Mouse (Mus musculus) mouse trophoblast stem cell (cell line): ENCODE measurements around the gene Usp47.
"Not testable (repeated sequence)": the region's sequence is repeated elsewhere in the genome, so short reads cannot be mapped to it uniquely, and the experiment has no call there.

Source experiments
- in situ Hi-C, 2 experiments: fragments of 300-500 bp; cut with MseI, MboI; formaldehyde crosslinking; loops; 2 replicates in 1 of 2; 3 replicates in 1 of 2; pipeline ENCODE4 v1.15.1; 2025

The Usp47 gene

DNA sequence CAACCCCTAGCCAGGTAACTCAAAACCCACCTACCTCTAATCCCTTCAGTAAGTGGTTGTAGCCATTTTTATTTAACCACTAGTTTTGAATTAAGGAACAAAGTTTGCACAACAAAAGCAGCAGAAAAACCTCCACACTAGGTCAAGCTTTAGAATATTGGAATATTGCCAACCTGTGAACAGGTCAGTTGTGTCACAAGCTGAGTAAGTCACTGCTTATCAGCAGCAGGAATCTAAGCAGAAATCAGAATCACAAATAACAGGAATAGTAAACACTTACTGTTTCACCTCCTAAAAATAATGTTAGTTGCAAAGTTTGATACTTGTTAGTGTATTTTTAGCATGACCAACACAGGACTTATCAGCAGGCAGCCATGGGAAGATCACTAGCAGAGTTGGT is 17.0 kb downstream of the Usp47 start:
- in situ Hi-C loops: no loop called here

DNA sequence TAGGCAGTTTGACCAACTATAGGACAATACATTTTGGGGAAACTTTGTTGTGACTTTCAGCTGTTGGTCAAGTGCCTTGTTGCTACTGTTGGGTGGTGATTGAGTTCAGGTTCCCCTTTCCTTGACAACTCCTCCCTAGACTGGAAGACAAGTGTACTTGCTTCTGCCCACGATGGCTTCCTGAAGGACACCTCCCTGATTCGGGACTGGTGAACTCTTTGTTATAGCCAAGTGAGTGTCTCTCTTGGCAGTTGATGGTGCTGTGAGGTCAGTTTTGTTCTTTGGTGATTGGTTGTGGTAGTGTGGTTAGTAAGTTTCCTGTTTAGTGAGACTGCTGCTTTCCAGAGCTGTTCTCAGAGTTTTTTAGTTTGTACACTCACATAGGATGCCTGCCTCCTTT is 19.5 kb downstream of the Usp47 start:
- in situ Hi-C loops: no loop called here

DNA sequence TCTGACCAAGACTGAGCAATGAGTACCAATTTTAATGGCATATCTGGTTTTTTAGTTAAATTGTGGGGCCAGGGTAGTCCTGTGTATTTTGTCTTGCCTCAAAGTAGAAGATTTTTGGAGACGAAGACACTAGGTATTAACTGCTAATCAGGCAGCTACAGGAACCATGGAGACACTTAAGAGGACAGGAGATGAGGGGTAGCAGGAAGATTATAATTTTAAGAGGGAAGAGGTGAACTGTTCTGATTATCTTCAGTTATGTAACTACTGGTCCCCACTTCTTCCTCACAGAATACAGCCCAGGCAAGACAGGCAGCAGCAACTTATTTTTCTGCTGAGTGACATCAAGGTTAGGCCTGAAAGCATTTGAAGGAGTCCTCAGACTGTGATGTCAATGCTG is 21.9 kb downstream of the Usp47 start:
- in situ Hi-C loops: no loop called here

DNA sequence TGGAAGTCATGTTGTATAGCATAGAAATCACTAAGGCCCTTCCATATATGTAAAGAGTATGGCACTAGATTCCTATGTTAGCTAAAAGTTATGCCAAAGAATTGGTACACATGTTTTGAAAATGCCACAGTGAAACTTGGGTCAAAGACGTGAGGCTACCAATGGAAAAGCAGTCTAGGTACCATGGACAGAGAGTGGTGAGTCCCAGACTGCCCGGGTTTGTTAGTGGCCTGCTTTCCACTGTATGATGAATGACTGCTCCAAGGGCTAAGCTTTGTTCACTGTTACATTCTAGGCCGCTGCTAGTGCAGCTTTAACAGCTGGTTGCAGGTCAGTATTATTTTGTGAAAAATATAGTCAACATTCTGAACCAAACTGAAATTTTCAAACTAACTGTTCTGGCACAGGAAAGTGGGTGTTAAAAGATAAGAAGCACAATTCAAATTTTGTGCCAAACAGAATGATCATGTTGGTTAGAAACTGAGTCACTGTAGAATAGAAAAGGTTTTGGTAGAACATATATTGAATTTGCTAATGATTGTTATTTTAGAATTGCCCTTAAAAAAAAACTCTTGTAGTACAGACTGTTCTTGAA is 22.6 kb downstream of the Usp47 start:
- in situ Hi-C loops: no loop called here

DNA sequence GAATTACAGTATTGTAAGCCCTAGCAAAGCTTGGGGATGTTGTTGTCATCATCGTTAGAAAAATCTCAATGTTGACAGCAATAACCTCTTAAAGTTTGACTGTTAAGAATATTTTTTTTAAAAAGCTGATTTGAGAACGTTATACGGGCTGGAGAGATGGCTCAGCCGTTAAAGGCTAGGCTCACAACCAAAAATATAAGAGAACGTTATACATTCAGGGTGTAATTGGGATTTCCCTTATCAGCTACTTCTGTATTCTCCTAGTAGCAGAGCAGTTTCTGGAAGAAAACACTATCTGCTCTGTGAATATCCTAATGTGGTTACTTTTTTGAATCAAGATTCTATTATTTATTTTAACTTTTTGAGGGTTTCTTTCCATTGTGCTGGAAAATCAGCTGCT is 25.3 kb downstream of the Usp47 start:
- in situ Hi-C loops: no loop called here

DNA sequence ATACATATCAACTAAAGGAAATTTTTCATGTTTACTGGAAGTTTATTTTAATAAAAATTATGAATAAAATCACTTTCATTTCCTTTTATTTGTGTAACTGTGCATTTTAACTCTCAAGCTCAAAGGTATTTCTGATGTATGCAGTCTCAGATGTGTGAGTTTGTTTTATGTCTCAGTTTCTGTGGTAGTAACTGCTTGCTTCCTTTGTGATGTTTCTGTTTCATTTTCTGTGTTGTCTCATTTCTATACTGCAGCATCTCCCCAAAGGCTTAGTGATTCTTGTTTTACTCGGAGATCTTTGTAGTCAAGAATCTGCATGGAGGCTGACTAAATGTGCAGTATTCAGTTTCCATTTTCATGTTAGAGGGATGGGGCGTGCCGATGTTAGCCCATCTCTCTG is 30.4 kb downstream of the Usp47 start:
- in situ Hi-C loops: no loop called here

DNA sequence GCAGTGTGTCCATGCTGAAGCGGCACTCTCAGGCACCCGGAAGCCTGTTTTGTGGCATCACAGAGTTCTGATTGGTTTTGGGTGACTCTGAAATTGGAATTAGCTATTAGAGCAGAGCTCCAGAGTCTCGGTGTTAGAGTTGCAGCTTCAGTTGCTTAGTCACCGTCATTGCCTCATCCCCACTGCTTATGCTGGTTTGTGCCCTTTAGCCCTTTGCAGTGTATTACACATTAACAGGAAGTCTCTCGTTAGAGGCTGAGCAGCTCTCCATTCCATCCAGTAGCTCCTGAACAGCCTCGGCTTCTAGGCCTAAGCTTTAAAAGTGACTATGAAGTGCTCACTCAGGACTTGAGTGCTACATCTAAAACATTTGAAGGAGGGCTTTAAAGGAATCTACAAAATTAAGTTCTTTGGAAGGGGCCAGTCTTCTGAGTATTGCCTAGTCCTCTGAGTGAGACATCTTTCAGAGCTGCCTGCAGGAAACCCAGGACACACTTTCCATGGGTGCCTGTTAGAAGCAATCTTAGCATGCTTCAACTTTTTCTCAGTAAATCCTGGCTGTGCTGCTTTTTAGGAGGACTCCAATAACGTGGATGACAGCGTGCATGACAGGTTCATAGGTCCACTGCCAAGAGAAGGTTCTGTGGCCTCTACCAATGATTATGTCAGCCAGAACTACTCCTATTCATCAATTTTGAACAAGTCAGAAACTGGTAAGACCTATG is 32.8 kb downstream of the Usp47 start:
- in situ Hi-C loops: no loop called here

DNA sequence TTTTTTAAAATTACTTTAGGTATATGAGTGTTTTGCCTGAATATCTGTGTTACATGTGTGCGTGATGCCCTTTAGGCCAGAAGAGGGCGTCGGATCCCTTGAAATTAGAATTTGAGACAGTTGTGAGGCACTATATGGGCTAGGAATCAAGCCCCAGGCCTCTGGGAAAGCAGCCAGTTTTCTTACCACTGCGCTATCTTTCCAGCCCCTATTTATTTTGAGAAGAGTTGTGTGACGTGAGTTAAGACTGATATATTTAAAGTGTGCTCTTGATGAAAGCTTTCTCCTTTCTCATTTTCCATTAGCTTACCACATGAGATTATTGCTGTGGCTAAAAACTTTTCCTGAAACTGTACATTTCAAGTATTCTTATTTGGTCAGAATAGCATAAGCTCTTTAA is 51.6 kb downstream of the Usp47 start:
- in situ Hi-C loops: no loop called here

DNA sequence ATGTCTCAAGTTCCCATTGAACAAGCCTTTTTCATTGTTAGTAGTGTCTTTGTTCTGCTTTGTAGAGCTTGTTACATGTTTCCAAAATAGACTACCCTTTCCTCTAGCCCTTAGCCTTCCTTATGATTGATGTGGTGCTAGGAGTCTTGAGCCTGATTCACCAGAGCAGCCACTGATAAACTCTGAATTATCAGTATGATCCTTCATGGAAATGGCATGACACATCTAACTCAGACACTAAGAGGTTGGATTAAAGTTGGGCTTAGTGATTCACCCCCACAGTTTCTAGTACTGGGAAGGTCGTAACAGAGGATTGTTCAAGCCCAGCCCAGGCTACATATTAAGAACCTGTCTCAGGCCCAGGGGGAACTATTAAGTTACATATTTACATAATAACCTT is 59.3 kb downstream of the Usp47 start:
- in situ Hi-C loops: no loop called here

DNA sequence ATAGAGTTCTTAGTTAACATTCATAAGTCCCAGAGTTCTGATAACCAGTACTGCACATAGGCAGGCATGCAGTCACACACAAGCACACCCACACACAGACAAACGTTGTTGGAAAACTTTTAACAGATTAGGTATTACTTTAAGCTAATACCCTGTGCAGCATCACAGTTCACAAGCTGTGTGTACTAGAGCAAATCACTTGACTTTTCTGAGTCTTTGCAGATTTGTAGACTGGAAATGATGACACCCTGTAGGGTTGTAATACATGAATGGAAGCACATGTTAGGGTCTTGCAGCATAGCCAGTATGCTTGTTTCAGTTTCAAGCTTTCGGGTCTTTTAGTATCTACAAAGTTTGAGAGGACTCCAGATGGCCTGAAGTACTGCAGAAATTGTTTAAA is 60.9 kb downstream of the Usp47 start:
- in situ Hi-C loops: no loop called here

DNA sequence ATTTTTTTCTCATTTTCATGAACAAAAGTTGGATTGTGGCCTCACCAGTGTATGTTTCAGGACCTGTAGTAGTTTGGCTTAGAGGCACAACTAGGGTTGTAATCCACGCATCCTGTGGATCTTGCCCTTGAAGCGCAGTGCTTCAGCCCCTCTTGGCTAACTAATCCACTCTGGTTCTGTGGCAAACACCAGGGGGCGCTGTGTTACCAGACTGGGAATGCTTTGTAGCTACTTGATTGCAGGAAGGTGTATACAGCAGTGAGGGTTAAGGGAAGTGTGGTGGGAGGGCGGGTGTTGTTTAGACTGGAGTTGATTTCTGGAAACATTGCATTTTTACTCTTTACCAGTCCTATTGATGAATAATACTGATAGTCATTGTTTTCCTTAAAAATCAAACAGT is 61.8 kb downstream of the Usp47 start:
- in situ Hi-C loops: loop anchor here in 1 of 2 experiments (5.0 kb wide), 1 partner anchor 97 kb away; no protein-coding TSS in a partner anchor

DNA sequence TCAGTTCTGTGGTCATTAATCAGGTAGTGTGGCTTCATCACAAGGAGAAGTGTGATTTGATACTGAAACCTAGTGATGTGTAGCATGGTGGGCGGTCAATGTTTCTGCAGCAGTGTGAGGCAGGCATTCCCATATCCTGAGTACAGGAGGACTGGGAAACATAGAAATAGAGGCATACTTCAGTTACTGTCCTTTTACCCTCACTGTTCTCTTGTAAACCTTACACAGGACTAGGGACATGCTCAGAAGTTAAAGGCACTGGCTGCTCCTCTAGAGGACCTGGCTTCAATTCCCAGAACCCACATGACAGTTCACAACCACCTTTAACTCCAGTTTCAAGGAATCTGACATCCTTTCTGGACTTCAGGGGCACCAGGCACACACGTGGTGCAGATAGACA is 62.9 kb downstream of the Usp47 start:
- in situ Hi-C loops: loop anchor here in 1 of 2 experiments (5.0 kb wide), 1 partner anchor 96 kb away; no protein-coding TSS in a partner anchor

DNA sequence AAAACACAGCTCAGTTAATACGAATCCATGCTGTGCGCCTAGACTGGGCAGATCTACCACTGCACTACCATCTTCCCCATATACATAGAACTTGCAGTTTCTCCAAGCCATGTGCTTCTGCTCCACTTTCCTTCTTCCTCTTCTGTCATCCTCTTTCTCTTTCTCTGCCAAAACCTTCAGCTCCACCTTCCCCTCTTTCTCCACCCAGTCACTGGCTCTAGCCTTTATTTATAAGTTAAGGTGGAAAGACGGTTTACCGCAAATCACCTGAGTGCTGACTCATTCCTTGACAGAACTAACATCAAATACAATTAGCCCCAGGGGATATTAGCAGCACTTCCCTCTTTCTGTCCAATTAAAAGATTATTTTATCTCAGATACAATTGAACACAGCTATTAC is 71.6 kb downstream of the Usp47 start:
- in situ Hi-C loops: not testable (repeated sequence)

DNA sequence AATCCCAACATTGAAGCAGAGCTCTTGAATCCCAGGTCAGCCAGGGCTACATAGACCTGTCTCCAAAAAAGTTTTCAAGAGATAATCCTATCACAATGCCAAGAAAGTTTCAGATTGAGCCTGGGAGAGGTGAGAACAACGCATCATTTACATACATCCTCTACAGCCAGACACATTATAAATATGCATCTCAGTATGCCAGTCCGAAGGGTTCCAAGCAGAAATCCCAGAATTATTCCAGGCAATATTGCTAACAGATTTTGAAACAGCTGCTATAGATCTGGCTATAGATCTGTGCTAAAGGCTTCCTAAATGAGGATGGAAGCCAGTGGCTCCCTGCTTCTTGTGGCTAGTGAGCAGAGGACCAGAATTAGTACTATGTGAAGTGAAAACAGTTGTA is 77.6 kb downstream of the Usp47 start:
- in situ Hi-C loops: no loop called here

DNA sequence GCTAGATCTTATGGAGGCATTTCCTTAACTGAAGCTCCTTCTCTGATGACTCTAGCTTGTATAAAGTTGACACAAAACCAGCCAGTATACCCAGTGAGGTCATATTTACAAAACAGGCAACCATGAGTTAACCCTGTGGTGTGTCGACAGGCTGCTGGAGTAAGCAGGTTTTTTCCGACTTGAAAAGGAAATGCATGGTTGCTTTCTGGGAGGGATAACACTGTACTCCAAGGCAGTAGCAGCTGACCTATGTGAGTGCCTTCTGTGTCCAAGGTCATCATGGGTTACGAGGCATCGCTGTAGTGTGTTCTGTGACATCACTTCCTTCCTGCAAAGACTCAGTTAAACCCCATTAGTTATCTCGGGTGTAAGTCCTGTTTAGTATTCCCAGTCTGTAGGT is 79.6 kb downstream of the Usp47 start:
- in situ Hi-C loops: no loop called here

DNA sequence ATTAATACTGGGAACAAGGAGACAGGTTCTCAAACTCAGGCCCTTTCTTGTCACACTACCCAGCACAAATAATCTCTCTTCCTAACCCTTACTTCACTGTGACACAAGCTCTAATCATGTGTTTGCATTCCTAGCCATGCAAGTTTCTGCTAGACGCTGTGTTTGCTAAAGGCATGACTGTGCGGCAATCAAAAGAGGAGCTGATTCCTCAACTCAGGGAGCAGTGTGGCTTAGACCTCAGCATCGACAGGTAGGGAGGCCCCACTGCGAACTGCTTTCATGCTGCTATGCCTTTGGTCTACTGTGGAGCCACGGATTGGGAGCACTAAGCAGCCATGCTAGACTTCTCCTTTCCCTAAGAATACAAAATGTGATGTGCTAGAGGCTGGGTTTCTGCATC is 80.5 kb downstream of the Usp47 start:
- in situ Hi-C loops: no loop called here

DNA sequence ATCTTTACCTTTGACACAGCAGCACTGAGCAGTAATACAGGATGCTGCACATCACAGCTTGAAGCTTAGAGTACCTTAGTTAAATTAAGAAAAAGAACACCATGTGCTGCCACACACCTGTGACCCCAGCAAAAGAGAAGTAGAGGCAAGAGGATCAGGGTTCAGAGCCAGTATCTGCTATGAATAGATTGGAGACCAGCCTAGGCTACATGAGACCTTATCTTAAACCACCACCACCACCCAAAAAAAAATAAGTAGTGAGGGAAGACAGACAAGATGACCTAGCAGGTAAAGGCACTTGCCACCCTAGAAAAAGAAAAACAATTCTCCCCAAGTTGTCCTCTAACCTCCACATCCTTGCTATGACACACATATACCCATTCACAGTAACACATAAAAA is 85.5 kb downstream of the Usp47 start:
- in situ Hi-C loops: no loop called here

DNA sequence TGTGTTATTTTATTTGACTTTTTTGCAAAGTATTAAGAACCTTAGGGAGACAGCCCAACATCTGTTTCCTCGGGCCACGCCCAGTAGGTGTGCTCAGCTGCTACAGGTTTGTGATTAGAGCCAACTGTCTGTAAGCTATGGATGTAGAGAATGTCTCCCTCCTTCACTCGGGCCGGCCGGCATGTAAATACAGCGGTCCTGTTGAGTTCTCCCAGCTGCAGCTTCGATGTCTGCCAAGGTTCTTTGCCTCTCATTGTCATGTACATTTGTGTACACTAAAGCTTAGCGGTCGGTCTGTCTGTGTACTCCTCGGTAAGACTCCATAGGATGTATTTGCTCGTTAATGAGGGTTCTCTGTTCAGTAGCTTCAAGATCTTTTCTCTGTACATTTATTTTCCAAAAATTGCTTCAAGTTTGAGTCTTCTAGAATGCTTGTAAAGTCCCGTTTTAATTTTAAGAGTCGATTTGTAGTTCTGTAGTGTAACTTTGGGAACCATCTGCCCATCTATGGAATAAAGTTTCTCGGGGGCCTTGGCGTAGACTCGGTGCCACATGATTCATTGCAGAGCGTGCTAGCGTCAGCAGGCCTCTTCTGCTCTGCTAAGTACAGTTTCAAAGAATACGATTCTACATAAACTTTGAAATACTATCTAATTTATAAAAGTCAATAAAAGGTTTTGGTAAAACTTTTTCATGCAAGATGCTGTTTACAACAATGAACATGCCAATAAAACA is 87.5 kb downstream of the Usp47 start:
- in situ Hi-C loops: no loop called here

DNA sequence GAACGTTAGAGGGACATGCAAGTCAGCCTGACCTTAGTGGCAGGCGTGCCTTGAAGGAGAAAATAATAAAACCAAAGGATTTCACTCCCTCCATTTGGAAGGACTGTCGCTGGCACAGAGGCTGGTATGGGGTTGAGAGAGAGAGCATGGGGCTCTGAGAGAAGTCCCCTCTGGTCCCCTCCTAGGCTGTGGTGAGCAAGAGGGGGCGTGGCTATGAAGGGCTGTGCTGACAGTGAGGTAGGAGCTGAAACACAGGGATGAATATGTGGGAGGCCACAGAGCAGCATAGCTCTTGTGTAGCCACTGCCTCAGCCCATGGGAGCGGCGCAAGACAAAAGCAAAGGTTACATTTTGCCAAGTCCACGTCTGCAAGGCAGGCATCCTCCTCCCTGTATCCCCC is 94.2 kb downstream of the Usp47 start:
- in situ Hi-C loops: no loop called here

DNA sequence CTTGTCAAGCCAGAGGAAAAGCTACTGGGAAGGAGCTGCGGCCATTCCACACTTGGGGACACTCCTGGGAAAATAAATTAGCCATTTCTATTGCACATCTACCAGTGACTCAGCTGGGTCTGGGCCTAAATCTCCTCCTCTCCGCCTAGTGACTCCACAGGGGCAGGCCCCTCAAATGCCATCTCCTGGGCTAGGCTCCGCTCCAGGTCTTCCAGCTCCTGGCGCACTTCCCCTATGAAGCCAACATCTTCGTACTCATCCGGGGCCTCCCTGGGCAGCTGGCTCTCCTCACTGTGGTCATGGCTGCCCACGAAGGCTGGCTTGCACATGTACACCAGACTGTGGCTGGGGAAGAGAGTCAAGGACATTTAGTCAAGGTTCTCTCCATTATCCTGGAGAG is 94.8 kb downstream of the Usp47 start:
- in situ Hi-C loops: no loop called here

DNA sequence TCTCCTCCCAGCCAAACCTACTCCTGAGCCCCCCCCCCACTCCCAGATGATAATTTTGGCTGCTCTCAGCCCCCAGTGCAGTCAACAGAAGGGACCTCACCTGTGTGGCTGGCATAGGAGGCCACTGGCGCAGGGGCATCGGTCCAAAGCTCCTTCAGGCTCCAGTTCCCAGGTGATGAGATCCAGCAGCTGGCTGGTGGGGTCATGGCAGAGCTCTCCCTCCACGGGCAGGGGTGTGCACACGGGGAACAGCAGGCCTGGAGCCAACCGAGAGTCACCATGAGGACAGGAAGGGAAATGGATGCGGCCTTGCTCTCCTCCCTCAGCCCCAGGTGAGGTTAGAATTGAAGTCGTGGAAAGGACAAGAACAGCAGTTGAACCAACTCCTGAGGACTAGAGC is 95.9 kb downstream of the Usp47 start:
- in situ Hi-C loops: no loop called here

DNA sequence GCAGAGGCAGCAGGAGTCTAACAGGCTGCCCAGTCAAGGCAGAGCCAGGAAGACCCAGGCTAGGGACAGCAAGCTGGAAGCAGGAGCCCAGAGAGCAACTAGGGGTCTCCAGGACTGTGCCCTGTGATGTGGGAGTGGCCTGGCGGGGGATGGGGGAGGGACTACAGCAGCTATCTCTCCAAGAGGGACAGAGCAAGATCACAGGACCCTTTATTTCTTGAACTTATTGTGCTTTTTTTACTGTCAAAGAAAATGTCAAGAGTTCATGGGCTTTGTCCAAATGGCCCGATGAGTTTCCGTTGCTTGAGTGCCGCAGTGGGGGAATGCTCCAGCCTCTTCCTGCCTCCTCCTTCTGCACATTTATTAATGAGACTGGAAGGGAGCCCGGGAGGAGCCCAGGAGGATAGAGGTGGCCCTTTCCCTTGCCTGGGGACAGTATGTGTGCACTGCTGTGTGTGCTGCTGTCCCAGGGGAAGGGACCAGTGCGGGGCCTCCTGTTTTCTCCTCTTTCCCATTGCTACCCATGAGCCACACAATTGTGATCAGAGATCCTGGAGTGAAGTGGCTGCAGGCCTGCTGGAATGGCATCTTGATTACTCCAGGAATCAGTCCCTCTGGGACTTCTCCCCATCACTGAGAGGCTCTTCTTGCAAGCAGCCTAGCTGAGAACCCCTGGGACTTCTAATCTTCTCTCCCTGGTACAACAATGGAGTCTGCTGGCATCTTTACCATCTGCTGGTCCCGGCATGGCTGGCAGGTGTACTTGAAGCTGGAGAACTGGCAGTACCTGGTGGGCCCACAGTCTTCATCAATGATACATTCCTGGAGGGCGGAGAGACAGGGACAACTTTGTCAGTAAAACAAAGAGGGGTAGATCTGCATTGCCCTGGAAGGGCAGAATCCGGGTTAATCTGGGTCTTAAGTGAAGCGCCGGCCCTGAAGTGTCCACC is 97.8 kb downstream of the Usp47 start:
- in situ Hi-C loops: no loop called here
